Mouse (Mus musculus) liver, postnatal 0 days (tissue): ENCODE data around the gene Pank4. TPM values are rescaled to one million over a fixed set of nuclear protein-coding genes. Genes with fewer than 3 reads are reported as not detected.

ENCODE experiments used
- ATAC-seq: fragments of 200-750 bp; cut with Nextera tagmentation; 2 replicates; pipeline ENCODE4 v1.8.0; 2017; ENCODE audit warnings: mild to moderate bottlenecking, moderate library complexity
- DNase-seq: peaks from one replicate; pipeline ENCODE4 v3.0.0-alpha.2; 2016
- H3K27ac ChIP-seq: fragments of 300-500 bp; sonication (generic); 2 replicates; pipeline ENCODE4 v1.5.1; 2014; ENCODE audit warnings: antibody characterized with exemption, moderate library complexity, mild to moderate bottlenecking, low read depth
- H3K27me3 ChIP-seq: fragments of 300-500 bp; sonication (generic); 2 replicates; pipeline ENCODE4 v1.6.1; 2014; ENCODE audit warnings: low read length, control low read depth, mixed read lengths; ENCODE audit not compliant: insufficient read depth
- H3K36me3 ChIP-seq: fragments of 300-500 bp; sonication (generic); replicated peaks from 2 replicates; pipeline ENCODE4 v1.6.1; 2014; ENCODE audit warnings: mild to moderate bottlenecking, control low read depth, low read length, moderate library complexity, mixed read lengths; ENCODE audit not compliant: insufficient read depth
- H3K4me1 ChIP-seq: fragments of 300-500 bp; sonication (generic); 2 replicates; pipeline ENCODE4 v1.6.1; 2014; ENCODE audit warnings: antibody characterized with exemption, mild to moderate bottlenecking, control low read depth; ENCODE audit not compliant: insufficient read depth
- H3K4me2 ChIP-seq: fragments of 300-500 bp; sonication (generic); 2 replicates; pipeline ENCODE4 v1.6.1; 2014; ENCODE audit warnings: low read depth, mild to moderate bottlenecking, low read length, moderate library complexity, mixed read lengths
- H3K4me3 ChIP-seq: fragments of 300-500 bp; sonication (generic); 2 replicates; pipeline ENCODE4 v1.5.1; 2014; ENCODE audit warnings: low read depth, low read length
- H3K9ac ChIP-seq: fragments of 300-500 bp; sonication (generic); replicated peaks from 2 replicates; pipeline ENCODE4 v1.6.1; 2014; ENCODE audit warnings: mild to moderate bottlenecking, moderate library complexity
- H3K9me3 ChIP-seq: fragments of 300-500 bp; sonication (generic); 2 replicates; pipeline ENCODE4 v1.6.1; 2016; ENCODE audit warnings: mild to moderate bottlenecking, control low read depth, low read length, mixed read lengths
- CTCF ChIP-seq: sonication (generic); IDR thresholded peaks from 2 replicates; pipeline ENCODE4 v1.5.1; 2016; ENCODE audit warnings: antibody characterized with exemption, low read depth
- EP300 ChIP-seq: IDR thresholded peaks from 2 replicates; pipeline ENCODE4 v1.6.1; 2016; ENCODE audit warnings: antibody characterized with exemption, low read depth, mild to moderate bottlenecking
- WGBS: fragments of 180-500 bp; shearing (Covaris S2); extraction: QIAGEN DNeasy Blood & Tissue Kit; methylation state at CpG from one replicate; pipeline ENCODE4 v1.1.7; 2014; ENCODE audit not compliant: insufficient replicate concordance; 5-methylcytosine and 5-hydroxymethylcytosine counted together
- polyA plus RNA-seq: library from polyadenylated mRNA; unstranded; fragments of >200 nt; fragmentation: Nextera tagmentation; extraction: Ambion mirVana; gene quantifications from 2 replicates; pipeline ENCODE4 v1.2.1, GENCODE M21; 2015

Gene Pank4
- polyA plus RNA-seq, 1 experiment from 2014 or later = 11.4 TPM

DNA sequence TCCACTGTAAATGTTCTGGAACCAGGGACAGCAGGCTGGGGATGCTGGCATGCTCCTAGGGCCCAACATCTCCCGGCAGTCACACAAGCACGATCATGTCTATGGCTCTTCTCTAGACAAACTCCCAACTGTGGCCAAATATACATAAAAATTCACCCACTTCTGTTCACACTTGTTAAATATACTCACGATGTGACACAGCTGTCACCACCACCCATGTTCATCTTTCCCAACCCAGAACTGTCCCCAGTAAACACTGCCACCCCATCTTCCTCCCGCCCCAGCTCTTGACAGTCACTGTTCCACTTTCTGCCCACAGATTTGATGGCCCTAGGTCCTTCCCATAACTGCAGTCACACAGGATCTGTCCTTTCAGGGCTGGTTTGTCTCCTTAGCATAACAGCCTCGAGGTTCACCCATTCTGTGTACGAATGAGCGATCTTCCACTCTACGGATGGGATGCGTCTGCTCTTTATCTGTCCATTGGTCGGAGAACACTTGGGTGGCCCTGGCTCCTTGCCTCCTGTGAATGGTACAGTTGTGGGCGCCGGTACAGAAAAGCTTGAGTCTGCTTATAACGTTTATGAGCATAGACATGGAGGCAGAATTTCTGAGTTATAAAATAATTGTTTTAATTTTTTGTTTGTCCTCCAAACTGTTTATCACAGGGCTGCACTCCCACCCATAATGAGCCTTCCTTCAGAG is 6.5 kb upstream of the Pank4 start:
- Histone ChIP-seq H3K27me3 (peaks cover 84% of the 10 kb centered on the region), H3K4me3 (no peak overlapping the region), H3K4me1 (peaks cover 21% of the 10 kb centered on the region), H3K4me2 (no peak overlapping the region), H3K27ac (no peak overlapping the region), H3K9ac (no peak overlapping the region), H3K9me3 (no peaks in the 10 kb centered on the region), H3K36me3 (no peaks in the 10 kb centered on the region)
- no peak for DNase-seq
- ATAC-seq = no peak
- TF ChIP-seq EP300 (no peak), CTCF (no peak)
- 55% methylated on average over 13 of the region's 13 CpGs for WGBS

DNA sequence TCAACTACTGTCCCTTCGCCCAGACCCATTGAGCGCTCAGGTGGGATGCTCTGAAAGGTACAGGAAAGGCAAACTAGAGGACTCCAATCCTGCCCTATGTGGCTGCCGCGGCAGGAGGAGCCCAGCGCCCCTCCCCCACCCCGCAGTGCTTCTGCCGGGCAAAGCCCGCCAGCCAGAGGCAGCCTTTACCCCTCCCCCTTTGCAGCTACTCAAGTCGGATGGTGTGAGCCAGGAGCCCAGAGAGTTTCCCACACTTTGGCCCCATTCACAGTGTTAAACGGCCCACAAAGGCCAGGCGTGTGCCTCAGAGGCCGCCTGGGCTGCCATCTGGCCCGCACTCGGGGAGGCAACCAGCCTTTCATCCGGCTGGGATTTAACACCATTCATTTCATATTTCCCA is 5.8 kb upstream of the Pank4 start:
- Histone ChIP-seq H3K9ac (no peak overlapping the region), H3K9me3 (no peaks in the 10 kb centered on the region), H3K4me2 (no peak overlapping the region), H3K27ac (no peak overlapping the region), H3K27me3 (peaks cover 84% of the 10 kb centered on the region), H3K4me1 (peaks cover 26% of the 10 kb centered on the region), H3K4me3 (0 out of 2 replicates have a peak overlapping the region, but pooled peaks have one; percentile 8), H3K36me3 (no peaks in the 10 kb centered on the region)
- ATAC-seq = no peak
- 9% methylated on average over 14 of the region's 15 CpGs for WGBS
- TF ChIP-seq EP300 (no peak), CTCF (no peak)
- no peak for DNase-seq

DNA sequence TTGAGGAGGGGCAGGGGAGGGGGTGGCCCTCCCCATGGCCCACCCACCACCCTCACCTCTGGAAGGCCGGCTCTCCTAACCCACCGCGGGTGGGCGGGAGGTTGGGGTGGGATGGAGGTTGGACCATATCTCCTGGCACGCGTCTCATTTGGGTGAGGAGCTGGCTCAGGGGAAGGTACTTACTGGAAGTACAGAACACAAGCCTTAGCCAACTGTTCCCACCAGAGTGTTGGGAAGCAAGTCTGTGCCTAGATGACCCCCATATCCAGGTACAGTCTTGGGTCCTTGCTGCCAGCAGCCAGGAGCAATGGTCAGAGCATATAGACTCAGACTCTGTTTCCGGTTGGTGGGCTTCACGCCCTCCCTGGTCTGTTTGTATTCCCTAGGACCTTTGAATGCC is 5.3 kb upstream of the Pank4 start:
- Histone ChIP-seq H3K9ac (no peak overlapping the region), H3K36me3 (no peaks in the 10 kb centered on the region), H3K9me3 (no peaks in the 10 kb centered on the region), H3K4me2 (no peak overlapping the region), H3K4me1 (peaks cover 31% of the 10 kb centered on the region), H3K4me3 (0 out of 2 replicates have a peak overlapping the region, but pooled peaks have one; percentile 8), H3K27ac (no peak overlapping the region), H3K27me3 (peaks cover 84% of the 10 kb centered on the region)
- no peak for DNase-seq
- no peak for ATAC-seq
- 24% methylated on average over 8 of the region's 8 CpGs for WGBS
- TF ChIP-seq EP300 (no peak), CTCF (no peak)

DNA sequence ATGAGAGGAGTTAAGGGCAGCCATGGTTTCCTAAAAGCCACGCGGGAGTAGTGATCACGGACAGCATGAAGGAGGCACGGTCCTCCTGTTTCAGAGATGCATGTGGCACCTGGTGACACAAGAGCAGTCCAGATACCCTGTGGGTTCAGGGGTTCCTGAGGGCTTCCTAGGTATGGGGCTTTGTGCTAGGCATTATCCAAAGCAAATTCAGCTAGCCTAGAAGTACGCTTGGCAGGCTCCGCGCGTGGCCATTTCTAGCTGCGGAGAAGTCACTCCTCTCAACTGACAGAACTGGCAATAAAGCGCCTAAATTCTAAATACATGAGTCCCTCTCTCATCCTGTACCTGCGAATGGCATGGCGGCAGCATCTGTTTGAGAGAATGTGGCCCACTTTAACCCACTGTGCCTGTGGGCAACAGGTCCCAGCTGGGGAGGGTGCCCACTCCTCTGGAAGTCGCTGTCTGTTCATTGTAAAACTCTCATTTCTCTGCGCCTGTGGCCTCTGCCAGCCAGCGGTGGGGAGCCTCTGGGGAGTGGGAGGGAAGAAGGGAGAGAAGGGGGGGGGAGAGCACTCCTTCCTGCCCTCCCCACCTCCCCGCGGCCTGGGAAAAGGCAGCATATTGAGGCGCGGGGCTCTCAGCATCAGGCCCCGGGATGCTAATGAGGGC is 3.8 kb upstream of the Pank4 start:
- Histone ChIP-seq H3K9ac (no peak overlapping the region), H3K9me3 (no peaks in the 10 kb centered on the region), H3K4me3 (peak overlapping the region; percentile 51), H3K27me3 (peaks cover 71% of the 10 kb centered on the region), H3K27ac (no peak overlapping the region), H3K36me3 (no peaks in the 10 kb centered on the region), H3K4me2 (peak overlapping the region; percentile 68), H3K4me1 (peaks cover 37% of the 10 kb centered on the region)
- 29% methylated on average over 20 of the region's 20 CpGs for WGBS
- no peak for ATAC-seq
- TF ChIP-seq CTCF = no peak
- no peak for TF ChIP-seq EP300
- DNase-seq = no peak

DNA sequence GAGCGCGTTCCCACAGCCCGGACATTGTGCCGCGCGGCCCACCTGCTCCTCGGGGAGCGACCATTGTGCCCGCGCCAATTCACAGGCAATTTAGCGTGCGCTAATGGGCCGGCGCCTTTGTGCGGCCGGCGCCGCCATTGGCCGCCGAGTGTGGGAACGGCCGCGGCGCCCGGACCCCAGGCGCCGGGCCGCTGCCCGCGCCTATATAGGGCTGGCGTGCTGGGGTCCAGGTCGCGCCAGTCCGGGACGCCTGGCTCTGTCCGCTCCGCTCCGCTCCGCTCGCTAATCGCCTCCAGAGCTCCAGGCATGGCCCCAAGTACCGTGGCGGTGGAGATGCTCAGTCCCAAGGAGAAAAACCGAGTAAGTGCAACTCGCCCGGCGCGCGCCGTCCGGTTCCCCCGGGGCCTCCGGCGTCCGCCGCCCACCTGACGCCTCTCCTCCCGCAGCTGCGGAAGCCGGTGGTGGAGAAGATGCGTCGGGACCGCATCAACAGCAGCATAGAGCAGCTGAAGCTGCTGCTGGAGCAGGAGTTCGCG is 3.2 kb upstream of the Pank4 start, which contains the start of gene Hes5:
TSS of gene Hes5 (plus strand) at position 234 of the 536 bp plus-strand sequence.
- peak within 1 kb of the TSS; percentile 48; the same call in 1 of the 2 replicates for H3K27ac ChIP-seq

DNA sequence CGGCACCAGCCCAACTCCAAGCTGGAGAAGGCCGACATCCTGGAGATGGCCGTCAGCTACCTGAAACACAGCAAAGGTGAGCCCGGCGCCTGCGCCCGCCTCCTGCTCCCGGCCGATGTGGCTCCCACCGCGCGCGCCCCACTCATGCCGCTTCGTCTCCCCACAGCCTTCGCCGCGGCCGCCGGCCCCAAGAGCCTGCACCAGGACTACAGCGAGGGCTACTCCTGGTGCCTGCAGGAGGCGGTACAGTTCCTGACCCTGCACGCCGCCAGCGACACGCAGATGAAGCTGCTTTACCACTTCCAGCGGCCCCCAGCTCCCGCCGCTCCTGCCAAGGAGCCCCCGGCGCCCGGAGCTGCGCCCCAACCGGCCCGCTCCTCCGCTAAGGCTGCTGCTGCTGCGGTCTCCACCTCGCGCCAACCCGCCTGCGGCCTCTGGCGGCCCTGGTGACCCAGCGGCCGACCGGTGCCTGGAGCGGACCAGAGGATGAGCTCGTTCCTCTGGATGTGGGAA is 2.6 kb upstream of the Pank4 start:
- DNase-seq (peak; percentile 47), ATAC-seq (no peak)
- WGBS = 2% methylated on average over 47 of the region's 47 CpGs
- Histone ChIP-seq H3K36me3 (peaks cover under 1% of the 10 kb centered on the region; the same call in 1 of the 2 replicates), H3K27ac (peak overlapping the region; percentile 48; the same call in 1 of the 2 replicates), H3K27me3 (peaks cover 71% of the 10 kb centered on the region), H3K9ac (peak overlapping the region; percentile 31; the same call in 1 of the 2 replicates), H3K4me2 (peak overlapping the region; percentile 68), H3K4me3 (peak overlapping the region; percentile 51), H3K9me3 (no peaks in the 10 kb centered on the region), H3K4me1 (peaks cover 46% of the 10 kb centered on the region)
- TF ChIP-seq EP300 = no peak
- peak; percentile 38; the same call in 1 of the 2 replicates for TF ChIP-seq CTCF

More for the DNA sequence above, 3.2 kb upstream of the Pank4 start, which contains the start of gene Hes5:
- WGBS = under 1% methylated on average over 65 of the region's 65 CpGs
- Histone ChIP-seq H3K4me3 (peak within 1 kb of the TSS; percentile 51), H3K9ac (peak within 1 kb of the TSS; percentile 31), H3K36me3 (no peaks in the 10 kb centered on the region), H3K4me1 (peaks cover 42% of the 10 kb centered on the region), H3K4me2 (peak within 1 kb of the TSS; percentile 68), H3K9me3 (no peaks in the 10 kb centered on the region), H3K27me3 (peaks cover 71% of the 10 kb centered on the region)
- ATAC-seq = no peak
- no peak for DNase-seq
- TF ChIP-seq CTCF (no peak), EP300 (no peak)
